Mouse (Mus musculus) embryo, embryonic 10.5 days (tissue): ENCODE measurements at regions not wholly inside any gene's neighbourhood (a gene's known extent, or its start where the extent isn't known, plus 50 kb on each side); places are given as distances from the start of the nearest gene placed in this dataset.

Experiments used
- DNase-seq: peaks from one replicate; pipeline ENCODE4 v3.0.0-alpha.2; 2015; ENCODE audit warnings: low spot score

- DNase-seq, result no peak
Measured at GRCm38 (mm10) chr2:171192181-171192580, 460.6 kb downstream of the Dok5 start.
